Mouse (Mus musculus): ENCODE measurements around the gene Ptpn18.

DNA sequence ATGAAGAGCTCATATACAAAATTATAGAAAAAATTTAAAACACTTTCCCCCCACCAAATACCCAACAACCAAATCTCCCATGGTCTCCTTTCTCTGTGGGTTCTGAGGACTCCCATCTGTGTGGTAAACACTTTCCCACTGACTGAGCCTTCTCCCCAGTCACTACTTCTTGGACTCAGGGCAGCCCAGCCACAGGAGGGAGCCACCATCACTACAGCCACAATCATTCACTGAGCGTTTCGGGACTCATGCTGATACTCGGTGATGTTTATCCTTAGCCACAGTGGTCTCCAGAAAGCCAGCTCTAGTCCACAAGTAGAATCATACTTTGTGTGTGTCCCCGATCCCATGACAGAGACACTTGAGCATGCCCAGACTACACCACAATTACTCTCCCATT is 53.5 kb downstream of the Ptpn18 start:
- TF ChIP-seq TCF12 (IDR thresholded peaks at IDR 0.05; ENCODE audit: low read depth, low read length) (no peak), POLR2A (IDR thresholded peaks at IDR 0.05; ENCODE audit: low read depth, low read length) (no peak), ELF1 (IDR thresholded peaks at IDR 0.05; ENCODE audit: low read depth, low read length) (no peak), MAZ (IDR thresholded peaks at IDR 0.05; ENCODE audit: low read depth, low read length) (no peak), E2F4 (IDR thresholded peaks at IDR 0.05; ENCODE audit: insufficient replicate concordance, low read depth, low read length) (no peak), ZC3H11A (IDR thresholded peaks at IDR 0.05; ENCODE audit: low read depth, low read length) (no peak), USF1 (IDR thresholded peaks at IDR 0.05; ENCODE audit: low read depth, low read length) (no peak)

All from CH12.LX (cell line).